Mouse (Mus musculus) cerebellum, adult 9-10 months (tissue): Measurements from ENCODE around the gene Clec16a.

Experiments used
- DNase-seq: peaks from one replicate; pipeline ENCODE4 v3.0.0; 2022

Clec16a gene

DNA sequence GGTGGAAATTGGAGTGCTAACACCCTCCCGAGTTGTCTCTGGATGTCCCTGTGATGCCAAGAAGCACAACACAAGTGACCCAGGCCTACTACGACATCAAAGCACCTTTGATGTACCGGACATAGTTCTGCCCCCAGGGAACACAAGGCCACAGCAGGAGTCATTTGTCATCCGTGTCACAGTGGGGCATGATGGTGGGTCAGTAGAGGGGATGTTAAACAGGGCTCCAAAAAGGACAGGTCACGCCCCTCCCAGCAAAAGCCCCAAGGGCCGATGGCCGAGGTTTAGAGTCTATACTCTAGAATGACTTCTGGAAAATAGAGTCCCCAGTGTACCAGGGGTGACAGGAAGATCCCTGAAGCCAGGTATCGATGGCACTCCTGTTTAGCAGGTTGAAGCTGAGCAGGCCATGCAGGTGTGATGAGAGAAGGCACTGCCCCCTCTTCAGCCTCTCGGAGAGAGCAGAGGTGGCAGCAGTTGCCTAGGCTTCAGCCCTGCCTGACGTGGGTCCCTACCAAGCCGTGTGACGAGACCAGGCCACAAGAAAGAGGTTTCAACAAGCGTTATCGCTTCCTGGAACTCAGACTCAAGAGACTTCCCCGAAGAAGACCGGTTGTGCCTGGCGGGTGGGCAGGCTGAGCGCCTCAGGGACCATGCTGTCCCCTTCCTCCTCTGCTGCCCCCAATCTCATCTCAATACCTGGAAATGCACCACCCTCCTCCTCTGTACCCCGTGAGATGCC, 226.8 kb downstream of the Clec16a start:
- no peak for DNase-seq

DNA sequence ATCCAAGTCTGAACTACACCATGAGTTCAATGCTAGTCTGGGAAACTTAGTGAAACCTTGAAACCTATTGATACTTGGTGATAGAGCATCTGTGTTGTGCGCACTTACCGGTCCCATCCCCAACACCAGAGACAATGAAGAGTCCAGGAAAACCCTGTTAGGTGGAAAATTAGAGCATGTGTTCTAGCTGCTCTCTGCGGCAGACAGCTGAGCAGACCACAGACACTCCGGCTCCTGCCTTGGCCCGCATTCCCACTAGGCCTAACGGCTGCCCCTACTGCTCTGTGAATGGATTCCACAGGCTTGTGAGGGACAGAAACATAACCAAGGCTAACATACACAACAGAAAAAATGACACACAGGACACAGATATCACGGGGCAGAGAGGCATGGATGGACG, 228.4 kb downstream of the Clec16a start:
- no peak for DNase-seq

- no peak for DNase-seq
These were observed 229.6 kb downstream of the Clec16a start for GRCm38 (mm10) chr16:10774726-10775125.

- DNase-seq, result no peak
These were observed 231.2 kb downstream of the Clec16a start for GRCm38 (mm10) chr16:10776322-10776721.

GRCm38 (mm10) chr16:10777579-10778160, 232.5 kb downstream of the Clec16a start:
- no peak for DNase-seq

GRCm38 (mm10) chr16:10780631-10781120, 235.5 kb downstream of the Clec16a start:
- DNase-seq, result no peak

GRCm38 (mm10) chr16:10781862-10782371, 236.8 kb downstream of the Clec16a start:
- DNase-seq, result no peak

- DNase-seq, result no peak
These were observed 237.4 kb downstream of the Clec16a start for GRCm38 (mm10) chr16:10782377-10783151.

DNA sequence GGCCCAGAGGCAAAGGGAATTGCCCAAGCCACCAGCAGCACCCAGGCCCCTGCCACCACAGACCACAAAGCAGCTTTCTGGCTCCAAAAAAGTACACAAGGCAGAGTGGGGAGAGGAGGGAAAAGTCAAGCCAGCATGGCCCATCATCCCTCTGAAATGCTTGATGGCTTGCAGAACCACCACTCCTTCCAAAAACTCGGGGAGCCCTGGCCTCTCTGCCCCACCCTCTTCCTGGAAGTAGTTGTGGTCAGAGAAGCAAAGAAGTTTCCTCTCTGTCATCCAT, 238.0 kb downstream of the Clec16a start:
- peak; percentile 22 for DNase-seq

DNA sequence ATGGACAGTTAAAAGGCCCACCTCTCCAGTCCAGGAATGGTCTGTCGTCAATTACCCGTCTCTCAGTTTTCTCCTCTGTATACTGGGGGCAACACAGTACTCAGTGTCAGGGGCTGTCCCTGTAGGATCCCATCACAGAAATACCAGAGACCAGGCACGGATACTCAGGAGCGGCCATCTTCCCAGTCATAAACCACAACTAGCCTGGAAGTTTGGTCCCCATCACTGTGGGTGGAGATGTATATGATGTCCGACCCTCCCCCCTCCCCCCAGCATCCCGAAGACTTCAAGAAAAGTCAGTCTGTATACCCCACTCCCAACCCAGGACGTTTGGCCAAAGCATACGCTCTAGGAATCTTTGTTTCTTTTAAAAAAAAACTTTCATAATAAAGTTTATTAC, 238.3 kb downstream of the Clec16a start:
- no peak for DNase-seq

GRCm38 (mm10) chr16:10783883-10784792, 239.0 kb downstream of the Clec16a start:
- DNase-seq, result peak; percentile 32

DNA sequence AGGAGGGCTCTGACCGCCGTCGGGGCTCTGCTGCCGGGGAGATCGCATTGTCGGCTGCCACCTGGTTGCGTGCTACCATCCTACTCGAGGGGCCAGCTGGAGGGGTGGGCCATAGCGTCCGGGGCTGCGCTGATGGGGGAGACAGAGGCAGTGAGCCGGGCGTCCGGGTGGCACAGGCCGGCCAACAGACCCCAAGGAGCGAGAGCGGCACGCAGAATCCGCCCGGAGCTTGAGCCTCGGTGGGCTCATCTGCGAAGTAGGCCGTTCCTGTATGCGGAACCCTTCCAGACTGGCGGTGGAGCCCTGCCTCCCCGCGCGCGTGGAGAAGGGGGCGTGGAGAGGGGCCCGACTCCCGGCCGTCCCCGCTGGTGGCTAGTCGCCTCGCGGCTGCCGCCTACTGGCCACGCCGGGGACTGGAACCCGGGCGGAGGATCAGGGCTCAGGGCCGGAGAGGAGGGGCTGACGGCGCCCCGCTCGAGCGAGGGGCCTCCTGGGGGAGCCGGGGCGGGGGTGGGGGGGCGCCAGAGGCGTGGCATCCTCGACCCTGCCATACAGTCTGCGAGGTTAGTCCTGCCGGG, 239.7 kb downstream of the Clec16a start:
- peak; percentile 87 for DNase-seq

DNA sequence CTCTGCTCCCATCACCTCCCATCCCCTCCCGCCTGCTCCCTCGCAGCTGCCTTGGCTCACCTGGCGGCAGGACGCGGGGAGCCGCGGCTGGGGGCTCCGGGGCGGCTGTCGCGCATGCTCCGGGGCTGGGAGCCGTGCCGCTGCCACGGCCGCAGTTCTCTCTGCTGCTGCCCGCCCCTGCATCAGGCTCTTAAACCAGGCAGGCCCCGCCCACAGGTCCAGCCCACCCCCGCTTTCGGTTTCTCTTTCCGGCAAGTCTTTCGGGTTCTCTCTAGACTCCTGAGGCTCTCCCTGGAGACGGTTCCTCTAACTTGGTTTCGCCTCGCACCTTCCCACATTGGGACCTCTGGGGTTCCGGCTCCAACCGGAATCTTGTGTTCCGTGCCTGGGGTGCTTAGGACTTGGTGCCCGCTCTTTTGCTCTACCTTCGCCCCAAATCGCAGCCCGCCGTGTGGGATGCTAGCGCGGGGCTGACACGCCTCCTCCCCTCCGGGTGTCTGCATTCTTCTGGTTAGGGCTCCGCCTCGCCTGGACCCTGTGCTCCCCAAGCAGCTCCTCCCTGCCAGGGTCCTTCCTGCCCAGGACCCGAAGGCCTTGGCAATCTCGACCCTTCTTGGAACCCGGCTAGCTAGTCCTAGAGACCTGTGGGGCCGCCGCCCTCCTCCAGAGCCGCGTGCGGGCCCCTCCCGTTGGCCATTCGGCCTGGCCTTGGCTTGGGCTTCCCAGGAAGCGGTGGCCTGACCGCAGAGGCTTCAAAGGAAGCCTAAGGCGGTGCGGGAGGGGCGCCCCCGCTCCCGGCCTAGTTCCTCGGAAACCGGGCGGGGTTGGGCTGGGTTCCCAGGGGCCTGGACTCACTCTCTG, 240.5 kb downstream of the Clec16a start, which contains the start of gene Socs1:
Gene Socs1, minus strand, starts transcription at position 166 of the 861 bp plus-strand sequence.
- DNase-seq, result peak; percentile 74

GRCm38 (mm10) chr16:10786288-10786687, 241.1 kb downstream of the Clec16a start:
- peak; percentile 90 for DNase-seq

- peak; percentile 26 for DNase-seq
These were observed 241.8 kb downstream of the Clec16a start for GRCm38 (mm10) chr16:10786782-10787547.

GRCm38 (mm10) chr16:10787548-10788058, 242.5 kb downstream of the Clec16a start:
- DNase-seq, result no peak

GRCm38 (mm10) chr16:10788271-10788670, 243.1 kb downstream of the Clec16a start, which contains the start of gene Tnp2:
Gene Tnp2, minus strand, starts transcription at chr16:10788660.
- DNase-seq, result no peak

GRCm38 (mm10) chr16:10788866-10789265, 243.7 kb downstream of the Clec16a start:
- no peak for DNase-seq

DNA sequence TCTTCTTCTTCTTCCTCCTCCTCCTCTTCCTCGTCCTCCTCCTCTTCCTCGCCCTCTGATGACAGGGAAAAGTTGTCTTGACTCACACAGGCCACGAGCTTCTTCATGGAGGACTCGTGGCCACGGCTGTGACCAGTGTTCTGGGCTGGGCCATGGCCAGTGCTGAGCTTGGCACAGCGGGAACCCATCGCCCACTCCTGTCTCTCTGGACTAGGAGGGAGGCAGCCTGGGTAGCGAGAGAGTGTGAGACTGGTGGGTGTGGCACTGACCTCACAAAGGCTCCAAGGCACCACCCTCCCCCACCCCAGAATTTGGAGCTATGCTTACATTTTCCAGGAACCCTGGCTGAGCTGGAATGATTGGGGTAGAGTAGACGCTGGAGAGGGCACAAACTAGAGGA, 245.6 kb downstream of the Clec16a start, which contains the start of gene Prm3:
Gene Prm3, minus strand, starts transcription at position 213 of the 400 bp plus-strand sequence.
- no peak for DNase-seq
